Mouse (Mus musculus): ENCODE results near the gene Atf2. TPM values are rescaled to one million over a fixed set of nuclear protein-coding genes. Genes with fewer than 3 reads are reported as not detected.

The Atf2 gene
- polyA plus RNA-seq (2014; fragmentation: Nextera tagmentation; extraction: Ambion mirVana), result 83.0 and 83.6 TPM in 2 replicates

GRCm38 (mm10) chr2:73892464-73893296, at the start of gene Atf2:
Gene Atf2, minus strand, starts transcription at chr2:73892639.
- no peaks in the 10 kb centered on the region for H3K4me1 ChIP-seq (ENCODE audit: control insufficient read depth, insufficient read depth, low read length)
- DNase-seq (ENCODE audit: low spot score) (peak; percentile 99), ATAC-seq (ENCODE audit: insufficient number of reproducible peaks, low FRiP score, low TSS enrichment, low read depth) (peak; percentile 95)
- WGBS, result under 1% methylated on average over 63 of the region's 63 CpGs
- peak within 1 kb of the TSS; percentile 92 for H3K4me3 ChIP-seq (ENCODE audit: low read depth, low read length)
- H3K9me3 ChIP-seq (ENCODE audit: control insufficient read depth, low read length), result no peaks in the 10 kb centered on the region
- no peaks in the 10 kb centered on the region for H3K36me3 ChIP-seq (ENCODE audit: control insufficient read depth, insufficient read depth, low read length)
- H3K27me3 ChIP-seq (ENCODE audit: control insufficient read depth, insufficient read depth, low read length), result no peaks in the 10 kb centered on the region
- H3K4me2 ChIP-seq (ENCODE audit: low read depth, severe bottlenecking), result peak within 1 kb of the TSS; percentile 69
- peak within 1 kb of the TSS; percentile 97 for H3K9ac ChIP-seq (ENCODE audit: low read length)
- peak within 1 kb of the TSS; percentile 88 for H3K27ac ChIP-seq (replicated peaks; ENCODE audit: low read depth, low read length)

GRCm38 (mm10) chr2:73941281-73941680, 48.8 kb upstream of the Atf2 start:
- ATAC-seq (ENCODE audit: insufficient number of reproducible peaks, low FRiP score, low TSS enrichment, low read depth) (no peak), DNase-seq (ENCODE audit: low spot score) (no peak)
- Histone ChIP-seq H3K9me3 (ENCODE audit: control insufficient read depth, low read length) (no peaks in the 10 kb centered on the region), H3K4me3 (ENCODE audit: low read depth, low read length) (no peak overlapping the region), H3K9ac (ENCODE audit: low read length) (no peak overlapping the region), H3K27ac (replicated peaks; ENCODE audit: low read depth, low read length) (no peak overlapping the region), H3K27me3 (ENCODE audit: control insufficient read depth, insufficient read depth, low read length) (no peaks in the 10 kb centered on the region), H3K36me3 (ENCODE audit: control insufficient read depth, insufficient read depth, low read length) (no peaks in the 10 kb centered on the region), H3K4me1 (ENCODE audit: control insufficient read depth, insufficient read depth, low read length) (no peaks in the 10 kb centered on the region), H3K4me2 (ENCODE audit: low read depth, severe bottlenecking) (no peak overlapping the region)
- 48% methylated on average over 1 of the region's 1 CpGs for WGBS

- Histone ChIP-seq H3K4me2 (ENCODE audit: low read depth, severe bottlenecking) (no peak overlapping the region), H3K4me3 (ENCODE audit: low read depth, low read length) (no peak overlapping the region), H3K27me3 (ENCODE audit: control insufficient read depth, insufficient read depth, low read length) (no peaks in the 10 kb centered on the region), H3K27ac (replicated peaks; ENCODE audit: low read depth, low read length) (no peak overlapping the region), H3K9me3 (ENCODE audit: control insufficient read depth, low read length) (no peaks in the 10 kb centered on the region), H3K4me1 (ENCODE audit: control insufficient read depth, insufficient read depth, low read length) (no peaks in the 10 kb centered on the region), H3K36me3 (ENCODE audit: control insufficient read depth, insufficient read depth, low read length) (no peaks in the 10 kb centered on the region), H3K9ac (ENCODE audit: low read length) (no peak overlapping the region)
- ATAC-seq (ENCODE audit: insufficient number of reproducible peaks, low FRiP score, low TSS enrichment, low read depth) (no peak), DNase-seq (ENCODE audit: low spot score) (no peak)
- WGBS, result 83% methylated on average over 7 of the region's 7 CpGs
These were observed 48.0 kb upstream of the Atf2 start for GRCm38 (mm10) chr2:73940471-73940870.

DNA sequence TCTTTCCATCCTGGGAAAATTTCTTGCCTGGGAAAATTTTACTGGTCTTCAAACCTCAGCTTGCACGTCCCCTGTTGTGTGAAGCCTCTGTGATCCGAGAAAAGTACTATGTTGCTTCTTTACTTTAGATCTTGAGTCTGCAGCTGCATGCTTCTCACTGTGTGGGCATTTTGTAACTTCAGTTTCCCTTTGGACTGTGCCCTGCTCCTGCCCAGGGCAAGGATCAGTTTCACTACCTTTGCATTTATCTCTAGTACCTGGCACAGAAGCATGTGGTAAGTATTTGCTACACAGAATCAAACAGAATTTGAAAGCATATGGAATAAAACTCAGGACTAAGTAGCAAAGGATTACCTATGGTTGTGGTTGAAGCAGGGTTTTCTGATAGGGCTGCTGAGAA, 46.5 kb upstream of the Atf2 start:
- H3K9me3 ChIP-seq (ENCODE audit: control insufficient read depth, low read length), result no peaks in the 10 kb centered on the region
- DNase-seq (ENCODE audit: low spot score) (no peak), ATAC-seq (ENCODE audit: insufficient number of reproducible peaks, low FRiP score, low TSS enrichment, low read depth) (no peak)
- H3K9ac ChIP-seq (ENCODE audit: low read length), result no peak overlapping the region
- no peak overlapping the region for H3K4me2 ChIP-seq (ENCODE audit: low read depth, severe bottlenecking)
- 79% methylated on average over 2 of the region's 2 CpGs for WGBS
- no peak overlapping the region for H3K27ac ChIP-seq (replicated peaks; ENCODE audit: low read depth, low read length)
- no peak overlapping the region for H3K4me3 ChIP-seq (ENCODE audit: low read depth, low read length)
- no peaks in the 10 kb centered on the region for H3K27me3 ChIP-seq (ENCODE audit: control insufficient read depth, insufficient read depth, low read length)
- H3K36me3 ChIP-seq (ENCODE audit: control insufficient read depth, insufficient read depth, low read length), result no peaks in the 10 kb centered on the region
- no peaks in the 10 kb centered on the region for H3K4me1 ChIP-seq (ENCODE audit: control insufficient read depth, insufficient read depth, low read length)

- Histone ChIP-seq H3K9me3 (ENCODE audit: control insufficient read depth, low read length) (no peaks in the 10 kb centered on the region), H3K27ac (replicated peaks; ENCODE audit: low read depth, low read length) (no peak overlapping the region), H3K36me3 (ENCODE audit: control insufficient read depth, insufficient read depth, low read length) (no peaks in the 10 kb centered on the region), H3K27me3 (ENCODE audit: control insufficient read depth, insufficient read depth, low read length) (no peaks in the 10 kb centered on the region), H3K4me2 (ENCODE audit: low read depth, severe bottlenecking) (no peak overlapping the region), H3K4me3 (ENCODE audit: low read depth, low read length) (no peak overlapping the region), H3K9ac (ENCODE audit: low read length) (no peak overlapping the region), H3K4me1 (ENCODE audit: control insufficient read depth, insufficient read depth, low read length) (no peaks in the 10 kb centered on the region)
- DNase-seq (ENCODE audit: low spot score) (no peak), ATAC-seq (ENCODE audit: insufficient number of reproducible peaks, low FRiP score, low TSS enrichment, low read depth) (no peak)
- WGBS, result 85% methylated on average over 8 of the region's 8 CpGs
These were observed 40.4 kb upstream of the Atf2 start for GRCm38 (mm10) chr2:73932676-73933313.

- no peak for ATAC-seq (ENCODE audit: insufficient number of reproducible peaks, low FRiP score, low TSS enrichment, low read depth)
- Histone ChIP-seq H3K27ac (replicated peaks; ENCODE audit: low read depth, low read length) (no peak overlapping the region), H3K4me3 (ENCODE audit: low read depth, low read length) (no peak overlapping the region)
These were observed 35.3 kb upstream of the Atf2 start for GRCm38 (mm10) chr2:73927711-73928110.

DNA sequence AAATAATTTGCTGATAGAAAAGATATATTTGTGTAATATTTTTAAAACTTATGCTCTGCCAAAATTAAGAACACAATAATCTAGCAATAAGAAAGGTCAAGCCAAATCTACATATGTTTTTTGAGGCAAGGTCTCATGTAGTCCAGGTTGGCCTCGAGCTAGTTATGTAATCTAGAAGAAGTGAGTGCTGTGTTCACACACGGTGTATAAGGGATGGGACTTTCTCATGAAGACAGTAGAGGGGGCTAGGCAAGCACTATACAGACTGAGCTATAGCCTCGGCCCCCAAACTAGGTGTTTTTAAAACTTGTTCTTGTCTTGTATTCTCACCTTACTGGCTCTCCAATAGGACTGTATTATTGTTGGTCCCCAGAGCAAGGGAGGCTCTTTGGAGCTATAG, 33.1 kb upstream of the Atf2 start:
- Histone ChIP-seq H3K4me1 (ENCODE audit: control insufficient read depth, insufficient read depth, low read length) (no peaks in the 10 kb centered on the region), H3K9ac (ENCODE audit: low read length) (no peak overlapping the region), H3K27me3 (ENCODE audit: control insufficient read depth, insufficient read depth, low read length) (no peaks in the 10 kb centered on the region), H3K4me3 (ENCODE audit: low read depth, low read length) (no peak overlapping the region), H3K9me3 (ENCODE audit: control insufficient read depth, low read length) (no peaks in the 10 kb centered on the region), H3K36me3 (ENCODE audit: control insufficient read depth, insufficient read depth, low read length) (no peaks in the 10 kb centered on the region), H3K27ac (replicated peaks; ENCODE audit: low read depth, low read length) (no peak overlapping the region), H3K4me2 (ENCODE audit: low read depth, severe bottlenecking) (no peak overlapping the region)
- DNase-seq (ENCODE audit: low spot score) (no peak), ATAC-seq (ENCODE audit: insufficient number of reproducible peaks, low FRiP score, low TSS enrichment, low read depth) (no peak)
- WGBS, result 72% methylated on average over 3 of the region's 3 CpGs

More at GRCm38 (mm10) chr2:73927711-73928110, 35.3 kb upstream of the Atf2 start:
- Histone ChIP-seq H3K4me1 (ENCODE audit: control insufficient read depth, insufficient read depth, low read length) (no peaks in the 10 kb centered on the region), H3K4me2 (ENCODE audit: low read depth, severe bottlenecking) (no peak overlapping the region), H3K9ac (ENCODE audit: low read length) (no peak overlapping the region), H3K27me3 (ENCODE audit: control insufficient read depth, insufficient read depth, low read length) (no peaks in the 10 kb centered on the region), H3K36me3 (ENCODE audit: control insufficient read depth, insufficient read depth, low read length) (no peaks in the 10 kb centered on the region), H3K9me3 (ENCODE audit: control insufficient read depth, low read length) (no peaks in the 10 kb centered on the region)
- DNase-seq (ENCODE audit: low spot score), result no peak

DNA sequence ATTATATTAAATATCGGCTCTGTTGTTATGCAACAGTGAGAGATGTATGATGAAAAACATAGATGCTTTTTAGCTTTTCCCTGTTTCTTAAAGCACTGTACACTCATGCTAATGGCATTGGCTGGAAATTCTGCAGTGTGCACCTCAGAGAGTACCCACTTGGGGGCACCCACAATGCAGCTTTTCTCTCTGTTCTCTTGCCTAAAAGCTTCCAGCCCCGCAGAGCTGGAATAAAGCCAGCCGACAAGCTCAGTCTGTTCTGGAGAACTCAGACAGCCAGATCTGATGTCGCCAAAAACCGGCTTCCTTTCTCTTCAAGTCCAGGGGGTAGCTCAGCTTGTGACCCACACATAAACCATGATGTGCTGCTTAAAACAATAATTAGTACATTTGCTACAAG, 32.6 kb upstream of the Atf2 start:
- H3K4me3 ChIP-seq (ENCODE audit: low read depth, low read length), result no peak overlapping the region
- ATAC-seq (ENCODE audit: insufficient number of reproducible peaks, low FRiP score, low TSS enrichment, low read depth) (no peak; the same call in 1 of the 2 replicates), DNase-seq (ENCODE audit: low spot score) (peak; percentile 78)
- H3K4me1 ChIP-seq (ENCODE audit: control insufficient read depth, insufficient read depth, low read length), result no peaks in the 10 kb centered on the region
- H3K4me2 ChIP-seq (ENCODE audit: low read depth, severe bottlenecking), result no peak overlapping the region
- no peaks in the 10 kb centered on the region for H3K27me3 ChIP-seq (ENCODE audit: control insufficient read depth, insufficient read depth, low read length)
- WGBS, result 26% methylated on average over 5 of the region's 5 CpGs
- no peak overlapping the region for H3K9ac ChIP-seq (ENCODE audit: low read length)
- H3K27ac ChIP-seq (replicated peaks; ENCODE audit: low read depth, low read length), result no peak overlapping the region
- H3K9me3 ChIP-seq (ENCODE audit: control insufficient read depth, low read length), result no peaks in the 10 kb centered on the region
- H3K36me3 ChIP-seq (ENCODE audit: control insufficient read depth, insufficient read depth, low read length), result no peaks in the 10 kb centered on the region
